Mouse (Mus musculus): Measurements from ENCODE around the gene Camk2d. TPM values are rescaled to one million over a fixed set of nuclear protein-coding genes. Genes with fewer than 3 reads are reported as not detected.

Gene Camk2d
- 100 to 1,000 TPM; 208 to 210 TPM for total RNA-seq (2021)

DNA sequence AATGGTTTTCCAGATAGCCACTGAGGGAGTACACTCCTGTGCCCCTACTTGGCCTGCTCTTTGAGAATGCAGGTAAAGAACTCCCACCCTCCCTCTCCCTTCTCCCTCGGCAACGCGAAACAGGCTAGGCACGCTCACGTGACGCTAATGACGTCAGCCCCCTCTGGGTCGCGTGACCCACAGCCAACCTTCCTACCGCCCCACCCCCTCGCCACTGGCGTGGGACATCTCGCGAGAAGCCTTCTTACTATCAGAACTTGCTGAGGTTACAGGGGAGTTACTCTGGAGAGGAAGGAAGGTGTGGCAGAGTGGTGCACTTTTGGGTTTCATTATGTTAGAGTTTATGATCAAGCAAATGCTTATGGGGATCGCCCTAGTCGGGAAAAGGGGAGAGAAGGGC, at the start of gene Camk2d:
Gene Camk2d, plus strand, starts transcription at position 217 of the 400 bp plus-strand sequence.
- peak; percentile 99 for DNase-seq

DNA sequence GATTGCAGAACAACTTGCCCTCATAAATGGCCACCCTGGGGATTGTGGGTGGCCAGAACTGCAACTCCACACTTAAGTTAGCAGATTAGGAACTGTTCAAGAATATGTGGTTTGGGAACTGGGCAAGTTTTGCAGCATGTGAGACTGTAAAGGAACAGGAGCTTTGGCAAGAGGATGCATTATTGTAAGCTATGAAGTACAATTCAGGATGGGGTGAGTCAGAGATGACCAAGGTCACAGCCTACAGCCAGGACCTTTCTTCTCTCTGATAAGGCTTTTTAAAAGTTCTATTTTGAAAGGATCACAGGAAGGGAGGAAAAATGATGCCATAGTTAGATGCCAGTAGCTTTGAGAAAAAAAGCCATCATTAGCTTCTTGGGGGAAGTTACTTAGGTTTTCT, 48.2 kb upstream of the Camk2d start:
- no peak for DNase-seq

DNA sequence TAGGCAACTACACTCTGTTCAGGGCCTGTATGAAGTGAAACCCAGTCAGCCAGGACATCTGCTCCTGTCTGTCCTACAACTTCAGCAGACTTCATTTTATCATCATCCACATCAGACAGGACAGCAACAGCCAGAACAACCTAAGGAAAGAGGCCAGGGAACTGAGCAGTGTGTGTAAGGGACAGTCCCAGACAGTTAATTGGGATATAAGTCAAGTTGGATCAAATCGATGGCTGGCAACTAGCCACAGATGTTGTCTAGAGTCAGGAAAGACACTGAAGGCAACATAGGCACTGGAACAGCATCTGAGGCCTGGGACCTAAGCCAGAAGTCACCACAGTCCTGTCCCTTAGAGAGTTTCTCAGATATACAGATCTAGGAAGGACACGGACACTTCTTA, 32.5 kb upstream of the Camk2d start:
- DNase-seq, result no peak

DNA sequence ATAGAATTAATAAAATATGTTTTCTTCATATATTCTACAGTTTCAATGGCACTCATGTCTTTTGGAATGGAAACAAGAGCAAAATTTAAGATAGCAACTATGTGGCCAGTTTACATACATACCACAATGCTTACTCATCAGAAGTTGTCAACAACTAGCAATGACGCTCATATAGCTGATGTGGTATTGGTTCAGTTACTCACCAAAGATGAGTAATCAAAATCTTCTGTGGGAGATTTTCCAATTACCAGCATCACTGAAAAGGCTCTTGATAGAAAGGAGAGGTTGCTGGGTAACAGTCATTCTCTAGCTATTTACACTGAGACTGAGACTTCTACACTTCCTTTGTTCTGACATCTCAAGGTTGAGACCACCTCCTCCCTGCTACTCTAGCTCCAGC, 25.5 kb upstream of the Camk2d start:
- no peak for DNase-seq

DNA sequence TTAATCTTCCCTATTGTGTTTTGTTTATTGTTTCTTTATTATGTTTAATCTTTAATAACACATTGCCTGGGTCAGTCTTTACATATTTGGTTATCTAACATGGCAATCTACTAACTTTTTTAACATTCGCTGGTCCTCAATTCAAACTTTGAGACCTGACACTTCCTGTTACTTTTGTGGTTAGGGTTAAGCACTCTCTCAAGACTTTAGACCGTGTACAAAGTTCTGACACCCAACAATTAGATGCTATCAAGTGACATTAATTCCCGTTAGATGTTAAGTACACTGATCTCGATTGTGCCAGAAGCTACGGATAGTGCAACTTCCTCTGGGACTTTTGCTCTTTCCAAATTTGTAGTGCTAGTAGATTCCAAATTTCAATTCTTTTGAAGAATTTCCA, 23.2 kb upstream of the Camk2d start:
- no peak for DNase-seq

DNA sequence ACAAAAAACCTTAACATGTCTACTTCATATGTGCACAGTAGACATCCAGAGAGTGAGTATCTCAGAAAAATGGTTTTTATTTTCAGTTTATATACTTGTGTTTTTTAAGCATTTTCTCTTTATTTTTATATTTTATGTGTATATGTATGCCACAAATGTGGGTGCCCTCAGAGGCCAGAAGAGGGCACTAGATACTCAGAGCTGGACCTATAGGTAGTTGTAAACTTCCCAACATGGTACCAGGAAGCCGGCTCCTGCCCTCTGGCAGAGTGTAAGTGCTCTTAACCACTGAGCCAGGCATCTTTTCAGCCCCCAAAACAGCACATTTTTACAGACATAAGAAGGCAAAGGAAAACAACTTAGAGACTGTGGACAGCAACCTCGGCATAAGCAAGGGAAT, 20.2 kb upstream of the Camk2d start:
- DNase-seq, result no peak

DNA sequence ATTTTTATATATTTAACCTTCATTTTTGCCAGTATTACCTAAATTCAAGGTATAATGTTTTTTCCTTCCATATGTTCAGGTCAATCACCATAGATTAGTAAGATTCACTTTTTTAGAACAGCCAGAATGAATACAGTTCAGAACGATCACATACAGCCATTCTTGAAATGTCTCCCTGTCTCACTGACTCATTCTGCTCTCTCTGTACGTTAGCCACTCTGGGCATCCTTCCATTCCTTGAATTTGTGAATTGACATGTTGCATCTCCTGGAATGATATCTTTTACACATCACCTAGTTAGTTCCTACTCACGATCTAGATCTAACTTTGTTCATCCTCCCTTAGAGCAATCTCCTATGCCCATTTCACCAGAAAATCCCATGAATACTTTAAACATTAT, 10.0 kb upstream of the Camk2d start:
- DNase-seq, result no peak

DNA sequence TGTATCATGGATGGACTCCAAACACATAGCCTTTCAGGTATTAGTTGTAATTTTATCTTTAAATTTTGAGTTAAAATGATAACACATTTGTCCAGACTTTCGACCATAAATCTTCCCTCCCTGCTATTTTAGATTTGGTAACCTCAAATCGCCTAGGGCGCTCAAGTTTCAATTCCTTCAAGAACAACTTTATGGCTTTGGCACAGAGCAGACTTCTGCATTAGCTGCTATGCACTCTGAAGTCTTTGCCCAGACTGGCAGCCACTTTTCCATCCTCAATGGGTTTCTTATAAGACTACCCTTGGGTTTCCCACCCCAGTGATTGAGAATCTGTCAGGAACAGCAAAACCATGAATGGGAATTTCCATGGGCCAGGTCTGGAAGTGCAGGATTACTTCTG, 8.6 kb upstream of the Camk2d start:
- no peak for DNase-seq

DNA sequence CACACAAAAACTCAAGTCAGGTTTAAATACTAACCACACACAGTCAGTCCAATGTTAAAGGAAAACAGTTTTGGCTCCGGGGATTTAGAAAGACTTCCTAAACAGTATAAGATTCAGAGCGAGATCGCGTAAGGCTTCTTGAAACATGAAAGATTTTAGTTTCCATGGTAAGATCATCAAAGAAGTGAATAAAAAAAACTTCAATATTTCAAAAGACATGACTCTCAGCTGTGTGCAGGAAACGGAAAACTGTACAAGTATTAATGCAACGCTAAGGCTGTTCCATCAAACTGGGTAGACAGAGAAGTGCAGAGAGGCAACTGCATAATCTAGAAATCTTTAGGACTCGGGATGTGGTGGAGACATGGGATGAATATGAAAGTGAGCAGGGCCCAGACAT, 6.5 kb upstream of the Camk2d start:
- DNase-seq, result no peak

DNA sequence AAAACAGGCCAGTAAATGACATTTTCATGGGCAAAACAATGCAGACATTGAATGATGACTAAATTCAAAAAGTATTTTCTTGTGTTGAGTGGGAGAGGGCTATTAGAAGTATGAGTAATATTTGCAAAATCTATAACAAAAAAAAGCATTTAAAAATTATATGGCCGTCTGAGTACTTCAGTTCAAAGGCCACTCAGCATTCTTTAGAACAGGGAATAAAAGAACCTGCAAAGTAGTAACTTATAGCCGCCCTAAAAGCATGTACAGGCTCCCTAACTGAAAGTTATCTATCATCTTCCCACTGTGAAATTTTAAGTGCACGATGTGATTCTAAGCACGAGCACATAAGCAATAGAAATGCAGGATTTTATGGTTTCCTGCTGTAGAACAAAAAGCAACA, 646 bp upstream of the Camk2d start:
- DNase-seq, result no peak

DNA sequence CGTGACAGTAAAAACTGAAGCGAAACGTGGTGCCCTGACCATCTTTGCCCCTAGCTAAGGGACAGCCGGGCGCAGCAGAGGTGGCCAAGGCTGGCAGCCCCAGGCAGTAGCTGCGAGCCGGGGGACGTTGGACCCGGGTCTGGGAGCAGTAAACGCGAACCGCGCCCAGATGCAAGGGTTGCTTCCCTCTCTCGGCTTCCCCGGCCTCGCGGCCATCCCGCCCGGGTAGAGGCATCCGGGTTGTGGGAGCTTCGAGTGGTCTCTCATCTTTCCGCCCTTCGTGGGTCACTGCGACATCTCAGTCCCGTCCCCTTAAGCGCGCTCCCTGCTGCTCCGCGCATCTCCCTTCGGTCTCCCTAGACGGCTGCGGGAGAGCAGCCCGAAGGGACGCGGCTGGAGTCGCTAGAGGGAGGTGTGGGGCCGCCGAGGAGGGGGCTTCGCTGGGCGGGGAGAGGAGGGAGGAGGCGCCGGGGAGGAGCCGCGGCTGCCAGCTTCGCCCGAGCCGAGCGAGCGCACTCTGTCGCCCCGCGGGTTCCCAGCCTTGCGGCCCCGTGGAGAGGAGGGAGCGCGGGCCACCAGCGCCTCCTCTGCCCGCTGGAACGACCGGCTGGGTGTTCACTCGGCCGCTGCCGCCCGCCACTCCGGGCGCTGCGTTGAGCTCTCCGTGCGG, 524 bp downstream of the Camk2d start:
- peak; percentile 94 for DNase-seq

DNA sequence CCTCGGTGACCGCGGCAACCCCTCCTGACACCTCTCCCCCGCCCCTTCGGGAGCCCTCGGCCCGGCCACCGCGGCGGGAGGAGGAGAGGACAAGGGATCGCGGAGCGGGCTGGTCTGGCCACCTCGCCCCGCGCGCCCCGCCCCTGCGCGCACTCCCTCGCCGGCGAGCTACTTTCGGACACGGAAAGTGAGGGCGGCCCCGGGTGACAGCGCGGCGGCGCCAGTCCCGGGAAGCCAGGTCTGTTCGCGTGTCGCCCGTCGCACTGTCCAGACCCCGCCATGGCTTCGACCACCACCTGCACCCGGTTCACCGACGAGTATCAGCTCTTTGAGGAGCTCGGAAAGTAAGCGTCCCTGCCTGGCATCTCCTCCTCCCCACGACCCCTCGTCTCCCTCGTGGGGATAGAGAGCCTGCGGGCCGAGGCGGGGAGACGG, 1.1 kb downstream of the Camk2d start:
- DNase-seq, result peak; percentile 89

DNA sequence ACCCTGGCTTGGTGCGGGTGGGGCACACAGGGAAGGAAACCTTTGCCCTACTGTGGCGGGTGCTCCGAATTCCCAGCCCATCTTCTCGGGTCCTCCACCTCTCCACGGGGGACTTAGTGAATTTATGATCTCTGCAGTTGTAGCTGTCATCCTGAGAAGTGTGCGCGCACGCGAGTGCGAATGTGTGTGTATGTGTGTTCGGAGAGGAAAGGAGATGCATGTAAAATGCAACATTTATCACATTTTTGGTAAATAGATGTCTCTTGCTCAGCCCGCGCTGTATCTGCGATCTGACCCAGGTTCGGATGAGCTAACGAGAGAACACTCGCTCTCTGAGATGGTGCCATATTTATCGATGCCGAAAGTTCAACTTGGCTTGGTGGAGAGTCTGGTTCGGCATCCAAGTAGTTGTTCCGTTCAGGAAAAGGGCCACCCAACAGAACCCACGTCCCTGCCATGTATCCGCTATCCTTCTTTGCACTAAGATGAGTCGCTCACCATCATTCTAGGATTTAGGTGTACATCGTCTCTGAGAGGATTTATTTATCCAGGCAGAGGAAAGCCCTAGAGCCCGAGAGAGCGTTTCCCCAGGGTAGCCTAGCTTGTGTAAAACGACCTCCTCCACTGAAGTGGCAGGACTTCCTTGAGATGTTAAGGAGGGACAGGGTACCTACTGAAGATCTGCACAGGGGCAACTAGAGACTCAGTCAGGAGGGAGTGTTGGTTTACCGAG, 1.7 kb downstream of the Camk2d start:
- no peak for DNase-seq

DNA sequence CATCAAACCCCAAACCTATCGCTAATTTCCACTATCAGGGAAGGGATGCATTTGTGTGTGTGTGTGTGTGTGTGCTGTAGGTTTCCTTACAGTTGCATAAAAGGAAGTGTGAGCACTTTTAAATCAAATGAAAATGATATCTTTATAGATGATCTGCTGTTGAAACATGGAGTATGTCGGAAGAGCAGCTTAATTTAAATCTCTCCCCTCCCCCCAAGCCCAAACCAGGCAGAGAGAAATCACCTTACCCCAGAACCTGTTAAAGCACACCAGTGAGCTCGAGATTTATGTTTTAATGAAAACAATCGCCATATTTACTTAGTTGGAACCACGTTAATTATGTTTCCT, 2.2 kb downstream of the Camk2d start:
- DNase-seq, result no peak

DNA sequence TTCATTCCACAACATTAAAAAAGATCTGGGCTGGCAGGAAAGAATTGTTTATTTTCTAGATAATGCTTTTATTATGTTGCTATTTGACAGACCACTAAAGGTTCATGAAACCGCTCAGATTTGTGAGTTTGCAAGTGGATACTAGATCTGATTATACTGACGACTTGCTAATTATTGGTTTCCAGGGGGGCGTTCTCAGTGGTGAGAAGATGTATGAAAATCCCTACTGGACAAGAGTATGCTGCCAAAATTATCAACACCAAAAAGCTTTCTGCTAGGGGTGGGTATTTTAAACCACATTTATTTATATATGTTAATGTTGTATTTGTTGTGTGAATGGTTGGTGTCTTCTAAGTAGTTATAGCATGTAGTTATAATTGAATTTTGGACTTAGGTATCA, 2.8 kb downstream of the Camk2d start:
- DNase-seq, result no peak

DNA sequence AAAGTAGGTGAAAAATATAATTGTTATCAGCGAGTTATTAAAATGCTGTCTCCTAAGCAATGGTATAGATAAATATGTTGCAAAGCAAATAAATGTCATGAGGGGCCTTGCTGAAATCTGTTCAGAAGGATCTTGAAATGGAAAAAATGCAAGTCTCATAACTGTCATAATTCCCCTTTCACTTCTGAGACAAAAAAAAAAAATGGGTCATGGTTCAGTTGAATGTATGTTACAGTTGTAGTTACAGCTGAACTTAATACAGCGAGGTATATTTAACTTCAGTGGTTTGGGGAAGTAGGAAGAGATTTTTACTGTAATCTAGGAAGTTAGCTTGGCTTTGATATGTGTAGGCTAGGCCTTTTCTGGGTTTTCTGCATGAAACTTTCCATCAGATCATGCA, 3.2 kb downstream of the Camk2d start:
- no peak for DNase-seq

DNA sequence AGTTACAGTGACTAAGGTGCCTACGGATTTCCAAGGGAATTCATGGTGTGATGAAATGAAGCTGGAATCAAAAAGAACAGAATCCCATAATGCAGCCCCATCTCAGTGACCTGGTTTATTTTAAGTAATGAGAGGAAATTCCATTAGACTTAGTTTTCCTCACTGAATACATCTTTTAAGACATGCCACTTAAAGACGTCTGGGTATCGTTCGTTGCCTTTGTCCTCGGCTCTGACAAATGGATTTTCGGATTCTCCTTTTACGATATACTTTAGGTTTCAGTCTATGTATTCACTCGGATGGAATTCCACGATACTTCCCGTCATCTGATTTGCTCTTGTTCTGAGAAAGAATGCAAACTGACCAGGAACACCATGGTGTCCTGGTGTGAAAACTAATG, 3.8 kb downstream of the Camk2d start:
- no peak for DNase-seq

DNA sequence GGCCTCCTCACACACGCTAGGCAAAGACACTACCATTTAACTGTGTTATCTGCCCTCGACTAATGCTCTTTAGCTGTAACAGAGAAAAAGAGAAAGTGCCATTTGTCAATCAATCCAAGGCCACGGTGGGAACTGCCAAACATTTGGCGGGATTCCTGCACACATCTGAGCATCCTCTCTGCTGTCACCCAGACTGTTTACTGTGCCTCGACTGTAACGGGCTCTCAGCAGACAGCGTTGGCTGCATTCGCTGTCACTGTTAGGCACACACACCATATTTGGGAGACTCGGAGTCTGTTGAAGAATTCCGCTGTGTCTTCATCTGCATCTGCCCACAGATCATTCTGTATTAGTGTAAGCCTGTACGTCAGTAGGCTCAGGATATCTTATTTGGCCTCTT, 6.7 kb downstream of the Camk2d start:
- no peak for DNase-seq

DNA sequence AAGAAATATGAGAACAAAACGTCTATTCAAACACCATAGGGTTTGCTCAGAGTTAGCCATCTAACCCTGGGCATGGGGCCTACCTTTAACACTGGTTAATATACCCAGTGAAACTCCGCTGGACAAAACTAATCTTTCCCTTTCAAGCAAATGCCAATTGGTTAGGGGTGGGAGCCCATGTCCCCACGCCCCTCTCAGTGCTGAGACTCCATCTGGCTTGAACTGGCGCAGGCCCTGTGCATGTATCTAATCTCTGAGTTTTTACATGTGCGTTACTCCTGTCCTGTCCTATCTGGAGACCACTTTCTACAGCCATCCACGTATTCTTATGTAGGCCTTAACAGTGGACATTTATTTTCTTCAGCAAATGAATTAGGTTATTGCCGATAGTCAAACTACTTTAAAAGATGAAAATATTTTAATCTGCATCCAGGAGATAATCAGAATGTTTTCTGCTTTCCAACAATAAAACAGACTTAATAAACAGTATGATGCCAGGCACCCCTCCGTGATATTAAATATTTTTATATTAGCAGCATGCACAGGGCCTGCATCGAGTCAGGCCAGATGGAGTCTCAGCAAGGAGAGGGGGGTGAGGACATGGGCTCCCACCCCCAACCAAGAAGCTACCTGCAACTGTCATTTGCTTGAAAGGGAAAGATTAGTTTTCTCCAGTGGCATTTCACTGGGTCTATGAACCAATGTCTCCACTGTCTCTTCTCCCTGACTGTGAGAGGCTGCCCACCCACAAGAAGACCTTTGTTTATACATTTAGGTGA, 8.7 kb downstream of the Camk2d start:
- DNase-seq, result no peak

DNA sequence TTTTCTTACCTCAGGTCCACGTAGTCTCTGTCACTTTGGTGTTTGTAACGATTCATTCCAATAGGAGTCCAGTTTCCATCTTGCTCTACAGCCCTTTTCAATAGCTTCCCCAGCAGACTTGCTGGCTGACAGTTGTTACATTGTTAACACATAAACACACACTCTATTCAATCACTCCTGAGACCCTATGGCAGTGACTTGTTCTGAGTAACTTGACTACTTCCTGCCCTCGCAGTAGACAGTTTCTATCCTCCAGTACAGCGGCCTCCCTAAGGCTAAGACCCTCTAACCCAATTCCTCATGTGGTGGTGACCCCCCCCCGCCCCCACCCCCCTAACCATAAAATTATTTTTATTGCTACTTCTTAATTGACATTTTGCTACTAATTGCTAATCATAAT, 13.2 kb downstream of the Camk2d start:
- no peak for DNase-seq

DNA sequence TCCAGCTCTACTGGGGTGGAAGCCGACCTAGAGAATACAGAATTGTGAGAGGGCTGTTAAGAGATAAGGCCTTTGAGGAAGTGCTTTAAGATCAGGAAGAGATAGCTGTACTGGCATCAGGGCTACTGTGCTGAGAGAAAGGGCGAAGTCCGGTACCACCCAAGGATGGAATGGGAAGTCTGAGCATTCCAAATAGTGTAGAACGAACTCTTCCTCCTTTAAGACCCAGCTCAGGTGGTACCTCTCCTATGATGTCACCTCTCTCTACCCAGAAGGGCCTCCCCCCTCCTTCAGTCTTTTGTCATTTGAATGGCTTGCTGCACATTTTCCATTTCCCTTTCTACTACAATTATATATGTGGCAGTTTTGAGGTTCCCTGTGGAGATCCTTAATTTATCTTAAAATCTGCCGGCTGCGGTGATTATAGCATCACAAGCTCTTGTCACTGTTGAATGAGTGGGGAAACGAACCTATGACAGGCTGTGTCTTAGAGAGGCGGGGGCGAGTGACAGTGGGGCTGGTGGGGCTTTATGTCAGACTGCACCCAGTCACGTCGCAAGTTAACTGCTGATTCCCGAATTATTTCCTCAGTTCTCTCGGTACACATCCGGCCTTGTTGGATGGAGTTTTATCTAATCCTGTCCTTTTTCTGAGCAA, 13.8 kb downstream of the Camk2d start:
- DNase-seq, result no peak

DNA sequence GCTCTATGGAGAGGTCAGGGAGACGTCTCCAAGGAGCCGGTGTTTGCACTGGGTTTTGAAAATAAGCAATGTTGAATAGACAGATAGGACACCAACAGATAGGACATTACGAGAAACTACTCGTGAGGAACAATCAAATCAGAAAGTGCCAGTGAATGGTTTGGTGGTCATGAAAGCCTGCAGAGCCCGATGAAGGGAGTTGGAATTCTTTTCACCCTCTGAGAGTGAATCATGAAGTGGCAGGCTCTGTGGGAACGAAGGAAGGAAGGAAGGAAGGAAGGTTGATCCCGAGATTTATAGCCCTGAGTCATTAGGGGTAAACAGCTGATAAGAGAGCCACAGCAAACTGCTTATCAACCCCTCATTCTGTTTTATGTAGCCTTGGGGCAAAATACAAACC, 15.5 kb downstream of the Camk2d start:
- no peak for DNase-seq
